Mouse (Mus musculus) megakaryocyte, embryonic 14.5 days (primary cell): ENCODE results near the gene Hoxd11. TPM values are rescaled to one million over a fixed set of nuclear protein-coding genes. Genes with fewer than 3 reads are reported as not detected.

ENCODE experiments used
- H3K27me3 ChIP-seq: replicated peaks from 2 replicates; pipeline ENCODE3; 2012; ENCODE audit warnings: inconsistent platforms
- H3K36me3 ChIP-seq: replicated peaks from 2 replicates; pipeline ENCODE3; 2012; ENCODE audit warnings: low read length, inconsistent platforms, mixed read lengths
- H3K4me1 ChIP-seq: 2 replicates; pipeline ENCODE4 v1.6.1; 2012; ENCODE audit warnings: inconsistent platforms
- H3K4me3 ChIP-seq: replicated peaks from 2 replicates; pipeline ENCODE3; 2012; ENCODE audit warnings: moderate library complexity, mild to moderate bottlenecking, inconsistent platforms
- H3K9me3 ChIP-seq: 2 replicates; pipeline ENCODE4 v1.6.1; 2012; ENCODE audit warnings: inconsistent platforms
- FLI1 ChIP-seq: IDR thresholded peaks from 2 replicates; pipeline ENCODE4 v1.6.1; 2012; ENCODE audit warnings: low read length, inconsistent platforms, mixed read lengths
- GATA1 ChIP-seq: IDR thresholded peaks from 3 replicates; pipeline ENCODE4 v1.6.1; 2012; ENCODE audit warnings: mixed read lengths, low read length, inconsistent platforms, borderline replicate concordance
- polyA plus RNA-seq: library from polyadenylated mRNA; stranded (reverse); fragments of >175 nt; gene quantifications from 2 replicates; pipeline ENCODE4 v1.2.3, GENCODE M21; 2012; ENCODE audit warnings: low replicate concordance; ENCODE audit not compliant: insufficient read depth

Hoxd11 gene
- polyA plus RNA-seq = not detected in 2 replicates

DNA sequence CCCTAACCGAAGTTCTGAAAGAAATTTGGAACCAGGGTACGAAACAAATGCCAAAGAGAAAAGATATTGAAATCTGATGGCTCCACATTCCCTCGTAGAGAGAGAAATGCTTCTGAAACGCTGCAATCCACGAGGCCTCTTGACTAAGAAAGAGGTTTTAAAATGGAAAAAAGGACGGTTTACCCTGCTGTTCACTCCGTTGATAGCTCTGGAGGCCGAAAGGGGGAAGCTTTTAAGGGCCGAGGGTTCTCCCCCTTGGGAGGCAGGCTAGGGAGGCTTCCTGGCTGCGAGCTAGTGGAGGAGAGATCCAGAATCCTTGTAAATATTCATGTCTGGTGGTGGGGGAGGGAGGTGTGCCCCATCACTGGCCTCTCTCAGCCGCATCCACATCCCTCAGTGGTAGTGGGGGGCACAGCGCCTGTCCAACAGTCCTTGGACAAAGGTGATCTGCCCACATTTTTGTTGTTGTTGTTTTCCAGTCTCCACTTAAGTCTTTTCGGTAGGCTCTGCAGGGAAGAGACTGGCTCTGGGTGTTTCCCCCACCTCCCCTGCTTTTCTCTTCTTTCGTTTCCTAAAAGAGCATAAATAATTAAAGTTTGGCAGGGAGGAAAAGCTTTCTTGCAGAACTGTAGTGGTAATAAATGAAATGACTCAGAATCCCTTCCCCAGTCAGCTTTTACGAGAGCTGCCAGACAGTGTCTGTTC, at the start of gene Hoxd11:
Gene Hoxd11 (plus strand): TSS at position 667 of the 705 bp plus-strand sequence.
- H3K36me3 ChIP-seq = no peaks in the 10 kb centered on the region
- H3K4me1 ChIP-seq = peaks cover 46% of the 10 kb centered on the region
- H3K9me3 ChIP-seq = 0 out of 2 replicates have a peak, but pooled peaks cover 5% of the 10 kb centered on the region
- TF ChIP-seq GATA1 = no peak
- TF ChIP-seq FLI1 = no peak
- peak within 1 kb of the TSS; percentile 81 for H3K4me3 ChIP-seq
- peaks cover 100% of the 10 kb centered on the region for H3K27me3 ChIP-seq

- no peaks in the 10 kb centered on the region for H3K4me1 ChIP-seq
Measured at GRCm38 (mm10) chr2:74635412-74635811, 43.9 kb upstream of the Hoxd11 start.

DNA sequence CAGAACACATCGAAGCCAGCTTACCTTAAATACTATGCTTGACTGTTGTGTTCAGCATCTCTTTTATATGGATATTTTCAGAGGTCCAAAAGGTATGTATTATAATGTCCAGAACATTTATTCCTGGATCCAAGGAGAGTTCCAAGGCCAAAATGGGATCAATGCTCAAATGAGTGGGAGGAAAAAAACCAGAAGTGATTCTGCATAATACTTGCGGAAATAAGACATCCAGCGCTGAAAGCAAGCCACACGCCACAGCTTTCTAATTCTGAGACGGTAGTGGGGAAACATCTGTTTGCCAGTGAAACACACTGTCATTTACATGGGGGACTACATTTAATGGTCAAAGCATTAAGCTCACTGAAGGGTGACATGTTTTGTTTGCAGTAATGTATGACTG, 36.9 kb upstream of the Hoxd11 start:
- Histone ChIP-seq H3K9me3 (peaks cover 15% of the 10 kb centered on the region), H3K4me3 (no peak overlapping the region), H3K36me3 (no peaks in the 10 kb centered on the region), H3K4me1 (peaks cover 9% of the 10 kb centered on the region; the same call in 1 of the 2 replicates), H3K27me3 (peaks cover 41% of the 10 kb centered on the region)
- no peak for TF ChIP-seq GATA1
- TF ChIP-seq FLI1 = no peak

More at GRCm38 (mm10) chr2:74635412-74635811, 43.9 kb upstream of the Hoxd11 start:
- Histone ChIP-seq H3K4me3 (no peak overlapping the region), H3K36me3 (no peaks in the 10 kb centered on the region), H3K27me3 (peaks cover 7% of the 10 kb centered on the region), H3K9me3 (peaks cover 29% of the 10 kb centered on the region)
- no peak for TF ChIP-seq FLI1
- TF ChIP-seq GATA1 = no peak

- no peak for TF ChIP-seq FLI1
- no peak for TF ChIP-seq GATA1
- H3K27me3 ChIP-seq = peaks cover 67% of the 10 kb centered on the region
- H3K36me3 ChIP-seq = no peaks in the 10 kb centered on the region
- no peak overlapping the region for H3K4me3 ChIP-seq
- peaks cover 23% of the 10 kb centered on the region for H3K4me1 ChIP-seq
- H3K9me3 ChIP-seq = peaks cover 18% of the 10 kb centered on the region
Measured at GRCm38 (mm10) chr2:74645631-74646030, 33.7 kb upstream of the Hoxd11 start.

DNA sequence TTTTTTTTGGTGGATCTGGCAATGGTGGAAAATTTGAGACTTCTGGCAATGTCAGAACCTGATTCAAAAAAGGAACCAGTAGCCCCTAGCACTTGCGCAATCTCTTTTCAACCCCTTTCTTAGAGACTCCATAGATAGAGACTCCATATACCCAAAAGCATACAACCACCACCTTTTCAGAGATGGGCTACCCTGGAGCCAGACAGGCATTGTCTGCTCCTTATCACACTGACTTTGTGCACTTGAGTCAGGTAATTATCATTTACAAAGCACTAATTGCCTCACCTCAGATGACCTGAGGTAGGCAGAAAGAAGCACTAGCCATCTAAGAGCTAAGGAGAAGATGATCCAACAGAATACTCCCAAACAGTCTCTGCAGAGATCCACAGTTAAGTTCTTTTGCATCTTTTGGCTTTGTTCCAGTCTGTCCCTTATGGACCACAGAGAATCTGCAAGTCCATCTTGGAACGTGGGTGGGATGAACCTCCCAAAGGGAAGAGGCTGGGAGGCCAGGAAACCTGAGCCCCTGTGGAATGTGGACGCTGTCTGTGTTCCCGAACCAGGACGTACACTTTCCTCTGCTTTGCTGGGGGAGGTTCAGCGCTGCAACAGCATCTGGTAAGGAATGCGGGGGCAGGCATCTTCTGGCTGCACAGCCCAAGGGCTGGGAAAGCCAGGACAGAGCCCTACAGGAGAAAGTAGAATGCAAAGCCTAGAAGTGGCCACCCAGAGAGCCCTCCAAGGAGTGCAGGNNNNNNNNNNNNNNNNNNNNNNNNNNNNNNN, 32.1 kb upstream of the Hoxd11 start:
- H3K9me3 ChIP-seq = peaks cover 18% of the 10 kb centered on the region
- no peaks in the 10 kb centered on the region for H3K36me3 ChIP-seq
- peaks cover 82% of the 10 kb centered on the region for H3K27me3 ChIP-seq
- no peak for TF ChIP-seq GATA1
- no peak for TF ChIP-seq FLI1
- H3K4me1 ChIP-seq = peaks cover 23% of the 10 kb centered on the region
- no peak overlapping the region for H3K4me3 ChIP-seq

DNA sequence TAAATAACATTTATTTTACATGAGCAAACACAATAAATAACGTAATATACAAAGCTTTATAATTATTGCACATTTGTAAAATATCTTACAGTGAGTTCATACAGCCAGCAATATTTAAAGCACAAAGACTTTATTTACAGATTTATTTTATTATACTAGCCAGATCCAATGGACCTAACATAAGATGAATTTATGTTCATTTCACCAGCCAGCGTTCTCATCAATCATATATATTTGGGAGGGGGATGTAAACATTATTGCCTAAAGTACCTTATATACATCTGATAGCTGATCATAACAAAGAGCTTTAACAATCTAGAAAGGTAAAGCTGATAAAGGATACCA, 26.4 kb upstream of the Hoxd11 start:
- H3K36me3 ChIP-seq = no peaks in the 10 kb centered on the region

GRCm38 (mm10) chr2:74653781-74654535, 25.4 kb upstream of the Hoxd11 start:
- Histone ChIP-seq H3K4me1 (peaks cover 44% of the 10 kb centered on the region), H3K27me3 (peaks cover 95% of the 10 kb centered on the region), H3K9me3 (peaks cover 6% of the 10 kb centered on the region; the same call in 1 of the 2 replicates), H3K4me3 (no peak overlapping the region), H3K36me3 (no peaks in the 10 kb centered on the region)
- TF ChIP-seq GATA1 = no peak
- no peak for TF ChIP-seq FLI1

More for the DNA sequence above, 26.4 kb upstream of the Hoxd11 start:
- Histone ChIP-seq H3K9me3 (peaks cover 3% of the 10 kb centered on the region), H3K27me3 (peaks cover 95% of the 10 kb centered on the region), H3K4me3 (no peak overlapping the region), H3K4me1 (peaks cover 41% of the 10 kb centered on the region)
- no peak for TF ChIP-seq FLI1
- no peak for TF ChIP-seq GATA1

GRCm38 (mm10) chr2:74654743-74655419, 24.5 kb upstream of the Hoxd11 start:
- Histone ChIP-seq H3K36me3 (no peaks in the 10 kb centered on the region), H3K9me3 (peaks cover 8% of the 10 kb centered on the region; the same call in 1 of the 2 replicates), H3K4me1 (peaks cover 49% of the 10 kb centered on the region), H3K4me3 (peak overlapping the region; percentile 42), H3K27me3 (peaks cover 95% of the 10 kb centered on the region)
- TF ChIP-seq FLI1 (no peak), GATA1 (no peak)

- Histone ChIP-seq H3K36me3 (no peaks in the 10 kb centered on the region), H3K27me3 (peaks cover 94% of the 10 kb centered on the region), H3K4me1 (peaks cover 45% of the 10 kb centered on the region), H3K9me3 (peaks cover 8% of the 10 kb centered on the region; the same call in 1 of the 2 replicates), H3K4me3 (peak overlapping the region; percentile 88)
- TF ChIP-seq FLI1 = no peak
- no peak for TF ChIP-seq GATA1
Measured at GRCm38 (mm10) chr2:74655420-74655781, 24.0 kb upstream of the Hoxd11 start.
